Mouse (Mus musculus) stomach, postnatal 0 days (tissue): ENCODE measurements around the gene Ddx39b.

Source experiments
- CTCF ChIP-seq: IDR thresholded peaks from 2 replicates; pipeline ENCODE4 v1.5.1; 2016; ENCODE audit warnings: antibody characterized with exemption, low read depth, mild to moderate bottlenecking, moderate library complexity
- EP300 ChIP-seq: optimal IDR thresholded peaks from 2 replicates; pipeline ENCODE3; 2016; ENCODE audit warnings: antibody characterized with exemption

GRCm38 (mm10) chr17:35213071-35213470 is 28.5 kb upstream of the Ddx39b start:
- TF ChIP-seq EP300 (no peak), CTCF (no peak)
